ENCODE assay signal across 9 mouse cellular contexts in genomic region chr4:138272011-138272997, GRCm38 (mm10). TPM values are rescaled to one million over a fixed set of nuclear protein-coding genes. Genes with fewer than 3 reads are reported as not detected.
DNase-seq lines count a peak whose midpoint lies in the region; ATAC-seq lines count a peak whose summit lies in the region.
"Had no signal": no experiment of that assay in that cellular context is flagged by ENCODE, and none has a peak within 500 bp of the region (broad histone marks: within the 10 kb centered on the region; RNA-seq: fewer than 3 reads in every experiment).

No protein-coding gene starts in this region.

- DNase-seq in heart, adult 18-20 months: peak; percentile 26 to 57
- DNase-seq in heart, embryonic 10.5 days (ENCODE audit: low spot score): no peak
- peak; percentile 45 for DNase-seq in R1 (ENCODE audit: low read depth, low spot score)
- DNase-seq in heart, postnatal 14 days: peak; percentile 42 to 52
- DNase-seq in c-Kit-positive CD71-positive TER-119-positive erythroid progenitor cells, embryonic 14.5 days (ENCODE audit: low spot score): no peak
- DNase-seq in spleen, adult 12 weeks (ENCODE audit: low spot score): no peak
- DNase-seq in kidney, adult 8-10 months: no peak

- 62% methylated on average over 14 of the region's 14 CpGs for WGBS in heart, embryonic 10.5 days
- 37% methylated on average over 14 of the region's 14 CpGs for WGBS in lung, embryonic 16.5 days

- H3K9me3 ChIP-seq in heart, embryonic 10.5 days: 0 out of 2 replicates have a peak, but pooled peaks cover under 1% of the 10 kb centered on the region
- no peaks in the 10 kb centered on the region for H3K9me3 ChIP-seq in lung, embryonic 16.5 days (ENCODE audit: control insufficient read depth, low read length)

- H3K4me1 ChIP-seq in heart, embryonic 10.5 days: peaks cover 9% of the 10 kb centered on the region; the same call in 1 of the 2 replicates
- peaks cover 9% of the 10 kb centered on the region for H3K4me1 ChIP-seq in lung, embryonic 16.5 days (replicated peaks; ENCODE audit: control insufficient read depth, insufficient read depth, low read length)

- no peak overlapping the region for H3K4me3 ChIP-seq in heart, embryonic 10.5 days
- H3K4me3 ChIP-seq in lung, embryonic 16.5 days (ENCODE audit: low read length): no peak overlapping the region

- intact Hi-C loops in heart, postnatal 14 days (cut with DNase I): no loop called here

- H3K27ac ChIP-seq in heart, embryonic 10.5 days: no peak overlapping the region
- H3K27ac ChIP-seq in lung, embryonic 16.5 days (ENCODE audit: low read length): peak overlapping the region; percentile 47; the same call in 1 of the 2 replicates
- H3K27ac ChIP-seq: liver, embryonic 14.5 days had no signal

- H3K27me3 ChIP-seq in heart, embryonic 10.5 days (ENCODE audit: insufficient read depth, poor library complexity, severe bottlenecking): peaks cover 49% of the 10 kb centered on the region
- no peaks in the 10 kb centered on the region for H3K27me3 ChIP-seq in lung, embryonic 16.5 days (ENCODE audit: control insufficient read depth, insufficient read depth, low read depth, low read length)

- H3K36me3 ChIP-seq in heart, embryonic 10.5 days: no peaks in the 10 kb centered on the region
- no peaks in the 10 kb centered on the region for H3K36me3 ChIP-seq in lung, embryonic 16.5 days (ENCODE audit: control insufficient read depth, insufficient read depth, low read length)

- ATAC-seq in lung, embryonic 16.5 days (ENCODE audit: low read depth): peak; percentile 95

- H3K4me2 ChIP-seq in lung, embryonic 16.5 days (ENCODE audit: low read depth, low read length): peak overlapping the region; percentile 12; the same call in 1 of the 2 replicates

- H3K9ac ChIP-seq in lung, embryonic 16.5 days (ENCODE audit: low read length): no peak overlapping the region
- H3K9ac ChIP-seq: liver, embryonic 14.5 days had no signal

RNA-seq across cellular contexts. Expression of gene Kif17, which starts 22.1 kb away (rescaled TPM):
- under 1 TPM; 0.17 to 0.26 TPM for total RNA-seq in heart, adult 18-20 months (2021)
- 0.60 and 0.64 TPM in 2 replicates for polyA plus RNA-seq in heart, embryonic 10.5 days (2016; fragmentation: Nextera tagmentation; extraction: Ambion mirVana)
- under 1 TPM; 0.12 TPM for total RNA-seq in heart, postnatal 14 days (2021)
- 2.9 and 3.0 TPM in 2 replicates for polyA plus RNA-seq in lung, embryonic 16.5 days (2015; fragmentation: Nextera tagmentation; extraction: Ambion mirVana)

RNA-seq across cellular contexts. Expression of gene Sh2d5, which starts 22.1 kb away (rescaled TPM):
- not detected for total RNA-seq in heart, adult 18-20 months (2021)
- polyA plus RNA-seq in heart, embryonic 10.5 days (2016; fragmentation: Nextera tagmentation; extraction: Ambion mirVana): 0.65 and 0.89 TPM in 2 replicates
- total RNA-seq in heart, postnatal 14 days (2021): under 1 TPM; 0.07 to 0.50 TPM
- 0.20 and 0.25 TPM in 2 replicates for polyA plus RNA-seq in lung, embryonic 16.5 days (2015; fragmentation: Nextera tagmentation; extraction: Ambion mirVana)

RNA-seq across cellular contexts. Expression of gene Ddost, which starts 32.2 kb away (rescaled TPM):
- 10 to 100 TPM; 58.2 to 61.6 TPM for total RNA-seq in heart, adult 18-20 months (2021)
- polyA plus RNA-seq in heart, embryonic 10.5 days (2016; fragmentation: Nextera tagmentation; extraction: Ambion mirVana): 340 and 349 TPM in 2 replicates
- total RNA-seq in heart, postnatal 14 days (2021): 10 to 100 TPM; 65.7 to 69.2 TPM
- polyA plus RNA-seq in lung, embryonic 16.5 days (2015; fragmentation: Nextera tagmentation; extraction: Ambion mirVana): 402 TPM in 2 replicates

RNA-seq across cellular contexts. Expression of gene Pink1, which starts 53.8 kb away (rescaled TPM):
- total RNA-seq in heart, adult 18-20 months (2021): 100 to 1,000 TPM; 720 to 812 TPM
- polyA plus RNA-seq in heart, embryonic 10.5 days (2016; fragmentation: Nextera tagmentation; extraction: Ambion mirVana): 27.8 and 42.2 TPM in 2 replicates
- 100 to 1,000 TPM; 367 to 392 TPM for total RNA-seq in heart, postnatal 14 days (2021)
- polyA plus RNA-seq in lung, embryonic 16.5 days (2015; fragmentation: Nextera tagmentation; extraction: Ambion mirVana): 44.1 and 49.4 TPM in 2 replicates

RNA-seq across cellular contexts. Expression of gene Hp1bp3, which starts 56.2 kb away (rescaled TPM):
- total RNA-seq in heart, adult 18-20 months (2021): 10 to 100 TPM; 84.3 to 85.1 TPM
- polyA plus RNA-seq in heart, embryonic 10.5 days (2016; fragmentation: Nextera tagmentation; extraction: Ambion mirVana): 90.6 and 104 TPM in 2 replicates
- total RNA-seq in heart, postnatal 14 days (2021): 10 to 100 TPM; 77.5 to 83.0 TPM
- polyA plus RNA-seq in lung, embryonic 16.5 days (2015; fragmentation: Nextera tagmentation; extraction: Ambion mirVana): 140 and 166 TPM in 2 replicates

Comparison
In these comparisons a context has a peak if more than half of its experiments do, and no peak if none do; other contexts are left out.
1. DNase-seq: peak in heart, adult 18-20 months (2 of 2), R1 (single experiment) and heart, postnatal 14 days (2 of 2); none in heart, embryonic 10.5 days (single experiment), c-Kit-positive CD71-positive TER-119-positive erythroid progenitor cells, embryonic 14.5 days (single experiment), spleen, adult 12 weeks (single experiment) and kidney, adult 8-10 months (0 of 2).